Mouse (Mus musculus) adrenal gland, adult 10 weeks (tissue): ENCODE measurements around the gene Nxn. TPM values are rescaled to one million over a fixed set of nuclear protein-coding genes. Genes with fewer than 3 reads are reported as not detected.

Source experiments
- polyA plus RNA-seq: library from polyadenylated mRNA; stranded (reverse); fragments of 350-450 nt; fragmentation: Illumina TruSeq; extraction: RNeasy Lipid Tissue Mini Kit (QIAGEN cat#74804); gene quantifications from one replicate; pipeline ENCODE4 v1.2.3, GENCODE M21; 2014; ENCODE audit warnings: low read depth, low replicate concordance

Nxn gene
- 10.3 TPM for polyA plus RNA-seq

DNA sequence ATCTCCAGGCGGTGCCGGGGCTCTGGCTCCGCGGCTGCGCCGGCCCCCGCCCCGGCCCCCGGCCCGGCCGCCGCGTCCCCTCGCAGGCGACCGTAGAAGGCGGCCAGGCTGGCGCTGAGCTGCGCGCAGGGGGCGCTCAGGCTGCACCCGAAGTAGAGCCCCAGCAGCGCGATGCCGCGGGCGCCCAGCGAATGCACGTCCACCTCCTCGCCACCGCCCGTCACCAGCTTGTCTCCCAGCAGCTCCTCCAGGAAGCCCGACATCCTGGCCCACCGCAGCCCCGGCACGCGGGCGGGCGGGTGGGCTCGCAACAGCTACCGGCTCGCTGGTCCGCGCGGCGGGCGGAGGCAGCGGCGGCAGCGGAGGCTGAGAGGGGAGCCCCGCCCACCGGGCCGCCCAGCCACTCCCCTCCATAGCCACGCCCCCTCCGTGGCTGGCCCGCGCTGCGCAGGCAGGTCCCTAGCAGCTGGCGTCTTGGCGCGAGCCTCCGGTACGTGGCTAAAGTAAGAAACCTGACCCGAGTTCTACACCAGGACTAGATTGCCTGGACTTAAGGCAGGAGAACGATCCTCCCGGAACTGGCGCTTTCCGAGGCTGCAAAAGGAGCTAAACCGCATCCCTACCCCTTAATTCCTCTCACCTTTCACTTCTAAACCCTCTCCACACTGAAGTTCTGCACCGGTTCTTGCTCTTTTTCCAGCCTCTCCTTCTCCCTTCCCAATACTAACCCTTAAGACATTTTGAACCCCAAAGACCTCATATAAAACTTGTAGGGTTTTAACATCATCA, at the start of gene Nxn:
Gene Nxn, minus strand, starts transcription at position 343 of the 789 bp plus-strand sequence.

DNA sequence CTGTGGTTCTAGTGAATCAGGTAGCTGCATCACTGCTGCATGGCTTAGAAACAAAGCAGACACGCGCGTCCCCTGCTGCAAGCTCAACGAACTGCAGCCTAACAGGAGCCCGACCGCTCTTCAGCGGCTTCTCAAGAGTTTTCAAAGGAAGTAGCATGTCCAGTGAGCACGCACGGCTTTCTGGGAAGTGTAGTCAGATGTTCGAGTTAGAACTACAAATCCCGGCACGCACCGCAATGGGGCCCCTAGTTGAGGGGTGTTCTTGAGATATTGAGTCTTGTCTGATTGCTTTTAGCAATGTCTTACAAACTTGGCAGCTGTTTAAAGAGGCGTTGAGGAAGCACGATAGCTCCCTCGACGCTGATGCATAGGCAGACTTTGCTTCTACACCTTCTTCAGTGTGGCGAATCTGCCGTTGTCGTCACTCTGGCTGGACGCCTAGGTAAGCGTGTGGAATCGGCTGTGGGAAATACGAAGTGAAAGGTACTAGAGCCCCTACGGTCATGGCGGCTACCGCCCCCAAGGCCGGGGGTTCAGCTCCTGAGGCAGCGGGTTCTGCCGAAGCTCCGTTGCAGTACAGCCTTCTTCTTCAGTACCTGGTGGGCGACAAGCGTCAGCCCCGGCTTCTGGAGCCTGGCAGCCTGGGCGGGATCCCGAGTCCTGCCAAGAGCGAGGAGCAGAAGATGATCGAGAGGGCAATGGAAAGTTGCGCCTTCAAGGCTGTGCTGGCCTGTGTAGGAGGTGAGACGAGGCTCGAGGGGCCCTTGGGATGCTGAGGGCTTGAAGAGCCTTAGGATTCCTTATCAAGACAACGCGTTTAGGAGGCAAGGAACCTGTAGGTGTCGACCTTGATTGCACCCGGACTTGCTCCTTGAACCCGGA, 8.0 kb upstream of the Nxn start, which contains the start of gene Timm22:
Gene Timm22, plus strand, starts transcription at position 251 of the 882 bp plus-strand sequence.

DNA sequence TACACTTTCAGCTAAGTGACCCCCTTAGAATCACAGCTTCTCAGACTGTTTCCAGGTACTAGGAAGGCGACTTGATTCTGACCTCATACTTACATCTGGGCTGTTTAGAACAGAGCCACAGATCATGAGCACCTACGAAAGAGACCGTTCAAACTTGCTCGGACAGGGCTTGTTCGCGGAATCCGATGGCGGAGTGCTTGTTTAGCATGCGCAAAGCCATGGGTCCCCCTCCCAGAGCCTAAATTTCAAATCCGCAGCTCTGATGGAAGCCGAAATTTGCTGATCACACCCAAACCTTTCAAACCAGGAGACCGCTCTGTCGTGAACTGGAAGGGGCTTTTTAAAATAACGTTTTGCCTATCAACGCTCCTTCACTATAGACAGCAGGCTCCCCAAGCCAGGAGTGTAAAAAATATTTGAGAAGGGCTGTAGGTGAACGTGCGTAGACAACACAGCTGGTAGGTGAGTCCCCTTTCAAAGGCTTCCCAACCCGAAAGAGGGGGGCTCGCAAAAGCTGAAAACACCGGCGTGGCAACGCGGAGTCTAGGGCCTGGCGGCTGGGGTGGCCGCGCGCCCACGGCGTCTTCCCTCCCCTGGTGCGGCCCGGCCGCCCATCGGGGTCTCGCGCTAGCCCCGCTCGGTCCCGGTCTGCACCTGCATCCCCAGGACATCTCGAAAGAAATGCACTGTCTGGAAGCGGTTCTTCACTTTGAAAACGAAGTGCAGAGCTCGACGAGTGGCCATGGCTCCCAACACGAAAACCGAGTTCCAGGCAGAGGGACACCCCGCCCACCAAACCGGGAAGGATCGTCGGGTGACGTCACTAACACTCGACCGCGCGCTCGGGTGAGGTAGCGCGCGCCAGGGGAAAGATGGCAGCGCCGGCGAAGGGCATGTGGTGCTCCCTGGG, 155.8 kb downstream of the Nxn start, which contains the start of the genes Mrm3 and Glod4:
Gene Mrm3, plus strand, starts transcription at position 815 of the 910 bp plus-strand sequence.
Gene Glod4, minus strand, starts transcription at position 825 of the 910 bp plus-strand sequence.

DNA sequence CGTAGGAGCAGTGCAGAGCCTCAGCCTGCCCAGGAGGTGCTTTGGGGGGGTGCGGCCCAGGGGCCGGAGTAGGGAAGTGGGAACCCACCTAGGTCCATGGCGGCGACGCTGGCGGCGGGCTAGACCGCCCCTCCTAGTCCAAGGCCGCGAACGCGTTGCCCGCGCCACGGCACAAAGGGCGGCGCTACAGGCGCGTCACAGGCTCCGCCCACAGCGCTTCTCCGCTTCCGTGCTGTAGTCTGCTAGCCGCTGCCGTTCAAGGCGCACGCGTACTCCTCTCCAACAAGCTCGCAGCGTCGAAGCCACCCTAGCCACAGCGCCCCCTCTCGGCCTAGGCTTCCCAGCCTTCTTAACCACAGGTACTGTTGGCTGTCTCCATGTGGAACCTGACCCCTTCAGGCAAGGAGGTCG, 181.5 kb downstream of the Nxn start, which contains the start of the genes Dbil5 and Gemin4:
Gene Dbil5, plus strand, starts transcription at position 219 of the 411 bp plus-strand sequence.
Gene Gemin4, minus strand, starts transcription at position 275 of the 411 bp plus-strand sequence.

Other genes starting within 250 kb of the Nxn start
- gene Vps53, start 219.5 kb downstream of the Nxn start, polyA plus RNA-seq, result 47.4 TPM
- gene Fam57a, start 219.5 kb downstream of the Nxn start, polyA plus RNA-seq, result 5.6 TPM
- not detected for gene Dbil5, start 181.5 kb downstream of the Nxn start, polyA plus RNA-seq
- gene Gemin4, start 181.5 kb downstream of the Nxn start, polyA plus RNA-seq, result not detected
- 3.0 TPM for gene Mrm3, start 155.4 kb downstream of the Nxn start, polyA plus RNA-seq
- 156 TPM for gene Glod4, start 155.4 kb downstream of the Nxn start, polyA plus RNA-seq
- gene Timm22, start 7.8 kb upstream of the Nxn start, polyA plus RNA-seq, result 11.8 TPM
- gene Abr, start 223.2 kb upstream of the Nxn start, polyA plus RNA-seq, result 20.3 TPM